Mouse (Mus musculus) midbrain, embryonic 11.5 days (tissue): Measurements from ENCODE around the gene Polr2a. TPM values are rescaled to one million over a fixed set of nuclear protein-coding genes. Genes with fewer than 3 reads are reported as not detected.
A peak's percentile ranks its signal among the peaks of the same experiment; 100 is the strongest.

ENCODE experiments used
- ATAC-seq: fragments of 200-750 bp; cut with Nextera tagmentation; 2 replicates; pipeline ENCODE4 v1.8.0; 2017; ENCODE audit warnings: moderate TSS enrichment, moderate library complexity; ENCODE audit not compliant: low FRiP score
- DNase-seq: peaks from one replicate; pipeline ENCODE4 v3.0.0; 2015; ENCODE audit warnings: low spot score; ENCODE audit errors: missing footprints
- H3K27ac ChIP-seq: fragments of 300-500 bp; sonication (generic); 2 replicates; pipeline ENCODE4 v1.5.1; 2014; ENCODE audit warnings: low read depth, low read length
- H3K27me3 ChIP-seq: fragments of 300-500 bp; sonication (generic); 2 replicates; pipeline ENCODE4 v1.6.1; 2014; ENCODE audit warnings: mild to moderate bottlenecking, low read length, moderate library complexity, mixed read lengths; ENCODE audit not compliant: control insufficient read depth, insufficient read depth
- H3K36me3 ChIP-seq: fragments of 300-500 bp; sonication (generic); 2 replicates; pipeline ENCODE4 v1.6.1; 2014; ENCODE audit warnings: mild to moderate bottlenecking, low read length, moderate library complexity, mixed read lengths; ENCODE audit not compliant: control insufficient read depth, insufficient read depth
- H3K4me1 ChIP-seq: fragments of 300-500 bp; sonication (generic); 2 replicates; pipeline ENCODE4 v1.6.1; 2014; ENCODE audit warnings: low read length; ENCODE audit not compliant: control insufficient read depth, insufficient read depth
- H3K4me2 ChIP-seq: fragments of 300-500 bp; sonication (generic); 2 replicates; pipeline ENCODE4 v1.6.1; 2014; ENCODE audit warnings: mild to moderate bottlenecking, moderate library complexity
- H3K4me3 ChIP-seq: fragments of 300-500 bp; sonication (generic); 2 replicates; pipeline ENCODE4 v1.5.1; 2014; ENCODE audit warnings: low read depth, low read length
- H3K9ac ChIP-seq: fragments of 300-500 bp; sonication (generic); 2 replicates; pipeline ENCODE4 v1.6.1; 2014; ENCODE audit warnings: low read length
- H3K9me3 ChIP-seq: fragments of 300-500 bp; sonication (generic); 2 replicates; pipeline ENCODE4 v1.6.1; 2016; ENCODE audit warnings: low read length; ENCODE audit not compliant: control insufficient read depth
- WGBS: fragments of 180-500 bp; shearing (Covaris S2); extraction: QIAGEN DNeasy Blood & Tissue Kit; methylation state at CpG from one replicate; pipeline ENCODE4 v1.1.7; 2014; 5-methylcytosine and 5-hydroxymethylcytosine counted together
- polyA plus RNA-seq: library from polyadenylated mRNA; unstranded; fragments of >200 nt; fragmentation: Nextera tagmentation; extraction: Ambion mirVana; gene quantifications from 2 replicates; pipeline ENCODE4 v1.2.1, GENCODE M21; 2014

Polr2a gene
- polyA plus RNA-seq, 1 experiment from 2014 or later: 54.1 TPM

DNA sequence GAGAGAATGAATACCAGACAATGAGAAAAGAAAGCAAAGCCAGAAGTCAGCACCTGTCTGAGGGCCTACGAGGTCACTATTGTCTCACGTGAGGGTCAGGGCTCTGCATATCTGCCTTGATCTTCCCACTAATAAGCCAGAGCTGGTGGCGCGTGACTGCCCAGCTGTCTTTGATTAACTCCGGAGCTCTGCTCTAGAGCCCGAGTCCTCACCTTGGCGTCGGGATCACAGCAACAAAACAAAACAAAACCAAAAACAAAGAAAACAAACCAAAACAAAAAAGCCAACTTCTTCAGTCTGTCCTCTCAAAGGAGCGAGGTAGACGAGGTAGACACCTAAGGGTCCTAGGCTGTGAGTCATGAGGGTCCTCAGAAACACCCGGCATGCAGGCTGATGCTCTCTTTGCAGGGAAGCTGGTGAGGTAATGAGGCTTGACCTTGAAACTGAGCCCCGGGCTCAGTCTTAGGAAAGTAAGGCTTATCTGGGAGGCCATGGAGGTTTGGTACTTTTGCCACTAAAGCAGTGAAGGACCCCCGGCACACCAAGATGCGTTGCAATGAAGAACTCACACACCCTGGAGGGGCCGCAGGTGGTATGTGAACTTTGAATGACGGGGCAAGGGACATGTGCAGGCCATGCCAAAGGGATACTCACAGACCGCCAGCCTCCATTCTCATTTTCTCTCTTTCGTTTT, 43.7 kb downstream of the Polr2a start:
- 67% methylated on average over 18 of the region's 18 CpGs for WGBS
- Histone ChIP-seq H3K9ac (no peak overlapping the region), H3K4me2 (no peak overlapping the region), H3K4me3 (no peak overlapping the region), H3K36me3 (no peaks in the 10 kb centered on the region), H3K27ac (no peak overlapping the region), H3K9me3 (no peaks in the 10 kb centered on the region), H3K27me3 (no peaks in the 10 kb centered on the region), H3K4me1 (no peaks in the 10 kb centered on the region)
- DNase-seq (peak; percentile 82), ATAC-seq (no peak)

DNA sequence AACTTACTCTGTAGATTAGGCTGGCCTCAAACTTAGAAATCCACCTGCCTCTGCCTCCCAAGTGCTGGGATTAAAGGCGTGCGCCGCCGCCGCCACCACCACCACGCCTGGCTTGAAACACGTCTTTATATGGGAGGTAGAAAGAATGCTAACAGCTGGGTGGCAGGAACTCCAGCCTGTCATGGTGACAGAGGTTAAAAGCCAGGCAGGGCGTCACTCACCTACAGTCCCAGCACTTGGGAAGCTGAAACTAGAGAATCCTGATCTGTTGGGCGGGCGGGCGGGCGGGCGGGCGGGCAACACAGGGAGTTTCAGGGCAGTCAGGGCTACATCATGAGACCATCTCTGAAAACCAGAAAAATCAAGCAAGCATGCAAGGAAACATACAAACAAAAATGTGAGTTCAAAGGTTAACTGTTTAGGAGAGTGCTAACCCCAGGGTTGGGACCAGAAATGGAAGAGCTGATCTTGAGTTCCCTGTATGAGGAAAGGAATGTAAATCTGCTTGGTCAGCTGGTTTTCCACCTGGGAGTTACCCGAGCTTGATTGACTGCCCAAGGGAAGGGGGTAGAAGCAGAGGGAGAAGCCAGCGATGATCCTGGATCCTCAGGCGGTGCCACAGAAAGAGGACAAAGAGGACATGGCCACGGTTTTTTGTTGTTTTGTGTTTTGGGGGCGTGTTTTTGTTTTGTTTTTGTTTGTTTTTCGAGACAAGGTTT, 45.3 kb downstream of the Polr2a start:
- Histone ChIP-seq H3K9ac (no peak overlapping the region), H3K36me3 (no peaks in the 10 kb centered on the region), H3K4me3 (no peak overlapping the region), H3K4me1 (no peaks in the 10 kb centered on the region), H3K27me3 (no peaks in the 10 kb centered on the region), H3K9me3 (no peaks in the 10 kb centered on the region), H3K4me2 (no peak overlapping the region), H3K27ac (no peak overlapping the region)
- DNase-seq: peak; percentile 65
- 81% methylated on average over 20 of the region's 20 CpGs for WGBS
- no peak for ATAC-seq

DNA sequence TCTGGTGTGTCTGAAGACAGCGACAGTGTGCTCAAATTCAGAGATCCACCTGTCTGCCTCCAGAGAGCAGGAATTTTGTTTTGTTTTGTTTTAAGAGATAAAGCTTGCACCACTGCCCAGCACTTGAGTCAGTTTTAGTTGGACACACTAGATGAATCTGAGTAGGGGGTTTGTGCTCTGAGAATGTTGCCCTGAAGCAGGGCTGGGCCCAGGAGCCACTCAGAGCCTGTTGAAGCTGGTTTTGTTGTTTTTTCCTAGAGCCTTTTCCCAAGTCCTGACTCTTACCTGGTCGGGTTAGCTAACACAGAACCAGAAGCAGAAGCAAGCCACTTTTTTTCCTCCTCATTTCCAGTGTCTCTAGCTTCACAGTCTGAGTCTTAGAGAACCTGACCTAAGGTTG, 47.4 kb downstream of the Polr2a start:
- H3K4me1 ChIP-seq: no peaks in the 10 kb centered on the region
- no peaks in the 10 kb centered on the region for H3K27me3 ChIP-seq
- ATAC-seq (no peak), DNase-seq (peak; percentile 81)
- no peaks in the 10 kb centered on the region for H3K36me3 ChIP-seq
- H3K4me3 ChIP-seq: no peak overlapping the region
- H3K9ac ChIP-seq: no peak overlapping the region
- no peaks in the 10 kb centered on the region for H3K9me3 ChIP-seq
- 79% methylated on average over 2 of the region's 2 CpGs for WGBS
- H3K4me2 ChIP-seq: no peak overlapping the region
- no peak overlapping the region for H3K27ac ChIP-seq

DNA sequence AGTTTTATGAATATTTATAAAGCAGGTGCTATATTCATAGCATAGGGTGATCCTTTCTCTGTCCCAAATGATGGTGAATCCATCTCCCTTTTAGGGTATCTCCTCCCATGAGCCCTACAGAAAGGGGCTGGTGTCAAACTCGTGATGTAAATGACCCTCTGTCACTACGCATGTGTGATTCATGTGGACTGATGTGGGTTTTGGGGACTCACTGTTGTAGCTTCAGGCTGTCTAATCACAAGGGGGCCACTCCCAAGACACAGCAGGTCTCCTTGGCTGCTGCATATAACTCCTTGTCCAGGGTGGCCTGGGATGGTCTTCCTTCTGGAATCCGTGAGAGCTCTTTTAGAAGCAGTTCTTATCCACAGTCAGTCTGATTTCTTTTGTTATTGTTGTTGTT, 48.0 kb downstream of the Polr2a start:
- H3K9ac ChIP-seq: no peak overlapping the region
- H3K9me3 ChIP-seq: no peaks in the 10 kb centered on the region
- ATAC-seq: no peak
- no peaks in the 10 kb centered on the region for H3K36me3 ChIP-seq
- no peaks in the 10 kb centered on the region for H3K27me3 ChIP-seq
- no peak overlapping the region for H3K4me3 ChIP-seq
- no peak overlapping the region for H3K4me2 ChIP-seq
- 71% methylated on average over 3 of the region's 3 CpGs for WGBS
- peak; percentile 66 for DNase-seq
- no peak overlapping the region for H3K27ac ChIP-seq
- no peaks in the 10 kb centered on the region for H3K4me1 ChIP-seq

DNA sequence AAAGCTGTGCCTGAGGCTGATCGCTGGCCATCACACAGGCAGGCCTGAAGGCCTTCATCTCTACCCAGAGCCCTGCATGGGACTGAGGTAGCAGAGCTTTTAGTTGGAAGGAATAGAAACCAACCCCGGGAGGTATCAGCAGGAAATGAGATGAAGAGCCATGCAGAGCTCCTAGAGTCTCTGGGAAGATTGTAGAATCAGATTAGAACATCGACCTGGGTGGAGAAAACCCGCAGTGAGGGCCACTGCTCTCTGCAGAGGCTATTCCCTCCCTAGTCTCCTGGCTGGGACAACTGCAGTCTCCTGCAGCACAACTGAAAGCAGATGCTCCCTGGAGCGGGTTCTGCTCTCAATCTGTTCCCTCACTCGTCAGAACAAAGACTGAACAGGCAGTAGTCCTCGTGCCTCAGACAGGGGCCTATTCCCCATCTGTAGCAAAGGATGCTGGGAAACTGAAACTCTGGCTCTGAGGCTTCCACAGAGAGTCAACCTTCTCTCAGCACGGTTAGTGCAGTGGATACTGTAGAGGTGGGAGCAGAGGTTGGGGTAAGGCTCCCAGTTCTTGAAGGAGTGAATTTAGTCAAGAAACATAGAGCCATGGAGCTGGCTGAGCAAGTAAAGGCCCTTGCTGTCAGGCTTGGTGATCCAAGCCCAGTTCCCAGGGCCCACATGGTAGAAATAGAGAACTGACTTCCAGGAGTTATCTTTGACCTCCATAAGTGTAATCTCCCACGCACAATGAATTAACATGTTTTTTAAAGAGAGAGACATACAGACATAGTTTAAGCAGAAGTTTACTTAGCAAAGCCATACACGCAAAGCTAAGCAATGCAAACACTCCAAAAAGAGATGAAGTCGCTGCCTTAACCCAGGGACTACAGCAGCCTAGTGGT, 48.6 kb downstream of the Polr2a start:
- Histone ChIP-seq H3K27ac (no peak overlapping the region), H3K4me3 (no peak overlapping the region), H3K36me3 (no peaks in the 10 kb centered on the region), H3K4me1 (no peaks in the 10 kb centered on the region), H3K9ac (no peak overlapping the region), H3K9me3 (no peaks in the 10 kb centered on the region), H3K4me2 (no peak overlapping the region), H3K27me3 (no peaks in the 10 kb centered on the region)
- 58% methylated on average over 11 of the region's 11 CpGs for WGBS
- ATAC-seq: no peak
- DNase-seq: peak; percentile 82

DNA sequence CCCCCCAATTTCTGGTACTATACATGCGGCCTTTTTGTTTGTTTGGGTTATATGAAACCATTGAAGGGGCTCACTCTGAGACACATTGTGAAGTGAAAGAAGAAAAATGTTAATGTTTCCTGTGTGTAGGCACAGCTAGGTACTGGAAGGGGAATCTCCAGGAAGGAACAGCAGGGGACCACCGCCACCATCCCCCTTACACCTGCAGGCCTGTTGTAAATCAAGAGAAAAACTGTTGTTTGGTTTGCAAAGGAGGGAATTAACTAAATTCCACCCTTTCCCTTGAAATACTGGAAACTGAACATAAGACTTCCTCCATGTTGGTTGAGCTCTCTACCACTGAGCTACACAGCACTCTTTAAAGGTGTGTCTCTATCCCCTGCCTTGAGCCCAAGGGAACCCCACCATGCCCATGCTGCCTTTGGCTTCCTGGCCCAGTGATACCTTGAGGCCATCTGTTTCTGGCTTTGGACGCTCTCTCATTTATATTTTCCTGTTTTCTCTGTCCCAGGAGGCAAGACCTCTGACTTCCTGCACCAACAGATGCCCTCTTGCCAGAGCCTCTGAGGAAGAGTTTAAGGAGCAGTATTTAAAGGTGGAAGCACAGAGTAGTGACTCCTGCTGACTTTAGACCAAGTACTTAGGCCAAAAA, 49.7 kb downstream of the Polr2a start:
- Histone ChIP-seq H3K27ac (no peak overlapping the region), H3K4me2 (no peak overlapping the region), H3K9me3 (no peaks in the 10 kb centered on the region), H3K27me3 (no peaks in the 10 kb centered on the region), H3K9ac (no peak overlapping the region), H3K4me3 (no peak overlapping the region), H3K4me1 (no peaks in the 10 kb centered on the region), H3K36me3 (no peaks in the 10 kb centered on the region)
- ATAC-seq (no peak), DNase-seq (peak; percentile 76)
- whole genome bisulfite sequencing: 80% methylated on average over 3 of the region's 3 CpGs

DNA sequence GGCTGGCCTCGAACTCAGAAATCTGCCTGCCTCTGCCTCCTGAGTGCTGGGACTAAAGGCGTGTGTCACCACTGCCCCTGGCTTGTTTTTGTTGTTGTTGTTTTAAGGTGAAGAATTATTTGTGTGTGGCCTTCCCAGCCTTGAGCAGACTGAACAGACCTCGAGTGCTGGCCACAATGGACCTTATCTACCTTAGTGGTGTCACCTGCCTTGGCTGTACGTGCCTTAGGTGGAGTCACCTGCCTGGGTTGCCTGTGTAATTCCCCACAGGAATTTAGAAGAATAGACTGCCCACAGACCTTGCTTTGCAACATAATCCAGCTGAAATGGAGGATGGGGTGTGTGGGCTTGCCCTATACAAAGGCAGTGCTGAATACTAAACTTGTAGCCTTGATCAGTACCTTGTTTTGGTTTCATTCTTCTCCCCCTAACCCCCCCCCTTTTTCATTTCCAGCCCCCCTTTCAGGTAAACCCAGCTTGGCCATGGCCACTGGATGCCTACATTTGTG, 50.5 kb downstream of the Polr2a start:
- Histone ChIP-seq H3K9me3 (no peaks in the 10 kb centered on the region), H3K27me3 (no peaks in the 10 kb centered on the region), H3K36me3 (no peaks in the 10 kb centered on the region), H3K9ac (no peak overlapping the region), H3K4me2 (no peak overlapping the region), H3K4me1 (no peaks in the 10 kb centered on the region), H3K27ac (no peak overlapping the region), H3K4me3 (no peak overlapping the region)
- 87% methylated on average over 4 of the region's 4 CpGs for WGBS
- ATAC-seq: no peak
- peak; percentile 33 for DNase-seq

DNA sequence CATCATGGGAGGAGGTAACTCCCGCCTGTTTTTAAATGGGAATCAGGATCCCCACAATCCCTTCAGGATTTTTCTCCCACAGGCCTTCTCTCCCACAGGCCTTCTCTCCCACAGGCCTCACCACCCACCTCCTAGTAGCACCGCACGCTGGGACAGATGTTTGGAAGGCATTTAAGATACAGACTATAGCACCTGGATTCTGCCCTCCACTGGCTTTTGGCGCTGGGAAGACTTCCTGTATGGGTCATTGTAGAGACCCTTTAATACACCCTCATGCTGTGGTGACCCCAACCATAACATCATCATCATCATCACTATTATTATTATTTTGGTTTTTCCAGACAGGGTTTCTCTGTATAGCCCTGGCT, 51.0 kb downstream of the Polr2a start:
- H3K27ac ChIP-seq: no peak overlapping the region
- no peak for ATAC-seq
- H3K27me3 ChIP-seq: no peaks in the 10 kb centered on the region
- DNase-seq: peak; percentile 76
- H3K4me2 ChIP-seq: no peak overlapping the region
- no peaks in the 10 kb centered on the region for H3K9me3 ChIP-seq
- H3K4me1 ChIP-seq: no peaks in the 10 kb centered on the region
- WGBS: 90% methylated on average over 4 of the region's 4 CpGs
- no peaks in the 10 kb centered on the region for H3K36me3 ChIP-seq
- H3K4me3 ChIP-seq: no peak overlapping the region
- H3K9ac ChIP-seq: no peak overlapping the region
